Mouse (Mus musculus): ENCODE data around the gene Rora. TPM values are rescaled to one million over a fixed set of nuclear protein-coding genes. Genes with fewer than 3 reads are reported as not detected.

Rora gene
- polyA plus RNA-seq, 1 experiment = 0.86 TPM

DNA sequence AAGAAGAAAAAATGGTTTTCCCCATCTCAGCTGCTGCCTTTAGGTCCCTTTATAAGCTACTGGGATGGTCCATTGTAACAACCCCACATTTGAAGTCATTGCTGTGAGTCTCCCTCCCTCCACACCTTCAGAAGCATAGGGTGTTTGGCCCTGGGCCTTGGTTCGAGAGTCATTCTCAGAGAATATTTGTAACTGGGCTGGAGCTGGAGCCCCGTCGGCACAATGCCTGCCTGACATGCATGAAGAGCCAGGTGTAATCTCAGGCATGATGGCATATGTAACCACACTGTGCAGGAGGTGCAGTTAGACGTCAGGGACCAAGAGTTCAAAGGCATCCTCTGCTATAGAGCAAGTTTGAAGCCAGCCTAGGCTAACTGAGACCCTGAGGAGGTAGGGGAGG lies 680.1 kb downstream of the Rora start:
- no peak overlapping the region for H3ac ChIP-seq (ENCODE audit: control insufficient read depth, insufficient read length)
- no peaks in the 10 kb centered on the region for H3K79me2 ChIP-seq (ENCODE audit: control insufficient read depth, insufficient read depth)
- no peaks in the 10 kb centered on the region for H3K27me3 ChIP-seq (ENCODE audit: control insufficient read depth, insufficient read depth, insufficient read length)
- H3K36me3 ChIP-seq (ENCODE audit: control insufficient read depth, insufficient read depth) = no peaks in the 10 kb centered on the region
- H3K4me3 ChIP-seq = no peak overlapping the region
- peak overlapping the region; percentile 31 for H3K4me2 ChIP-seq (ENCODE audit: low read depth)
- TF ChIP-seq TCF3 (IDR thresholded peaks at IDR 0.05; ENCODE audit: insufficient read length, low read depth) (no peak), REST (IDR thresholded peaks at IDR 0.05; ENCODE audit: insufficient read depth, insufficient read length) (no peak), SRF (IDR thresholded peaks at IDR 0.05; ENCODE audit: control insufficient read depth, insufficient read length, low read depth) (no peak), CEBPB (IDR thresholded peaks at IDR 0.05; ENCODE audit: insufficient read depth, poor library complexity, severe bottlenecking) (no peak), TCF12 (IDR thresholded peaks at IDR 0.05; ENCODE audit: insufficient read depth, poor library complexity, severe bottlenecking) (no peak), USF1 (IDR thresholded peaks at IDR 0.05; ENCODE audit: low read depth) (no peak), POLR2AphosphoS2 (IDR thresholded peaks at IDR 0.05; ENCODE audit: insufficient read length, low read depth) (no peak), MAX (IDR thresholded peaks at IDR 0.05; ENCODE audit: low read depth) (no peak), MYOD1 (IDR thresholded peaks at IDR 0.05; ENCODE audit: control insufficient read depth in 1 of 3, insufficient read length in 2 of 3, low read depth in 2 of 3) (no peak), MYOG (IDR thresholded peaks at IDR 0.05; ENCODE audit: control insufficient read depth in 1 of 3, insufficient read depth in 1 of 3, insufficient read length in 2 of 3, low read depth in 2 of 3) (no peak), E2F4 (IDR thresholded peaks at IDR 0.05; ENCODE audit: insufficient read depth) (no peak), POLR2A (IDR thresholded peaks at IDR 0.05; ENCODE audit: insufficient read length, low read depth) (no peak)

DNA sequence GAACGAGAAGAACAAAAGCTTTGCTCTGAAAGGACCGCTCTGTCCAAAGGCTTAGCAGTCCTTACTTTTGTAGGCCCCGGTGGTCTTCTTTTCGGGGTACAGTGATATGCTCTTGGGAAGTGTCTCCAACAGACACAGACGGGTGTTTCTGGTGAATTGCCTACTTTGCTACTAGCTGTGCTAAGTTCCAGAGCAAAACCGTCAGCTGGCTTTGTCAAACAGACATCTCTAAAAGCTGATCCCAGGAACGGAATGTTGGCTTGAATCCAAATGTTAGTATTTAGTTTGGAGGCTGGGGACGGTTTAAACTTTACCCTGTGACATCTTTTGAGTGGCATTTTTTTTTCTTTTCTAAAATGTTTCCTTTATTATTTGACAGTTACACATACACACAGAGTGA lies 680.5 kb downstream of the Rora start:
- Histone ChIP-seq H3K79me2 (ENCODE audit: control insufficient read depth, insufficient read depth) (no peaks in the 10 kb centered on the region), H3K4me2 (ENCODE audit: low read depth) (no peak overlapping the region), H3ac (ENCODE audit: control insufficient read depth, insufficient read length) (no peak overlapping the region), H3K4me3 (no peak overlapping the region), H3K27me3 (ENCODE audit: control insufficient read depth, insufficient read depth, insufficient read length) (no peaks in the 10 kb centered on the region), H3K36me3 (ENCODE audit: control insufficient read depth, insufficient read depth) (no peaks in the 10 kb centered on the region)
- no peak for TF ChIP-seq POLR2AphosphoS2 (IDR thresholded peaks at IDR 0.05; ENCODE audit: insufficient read length, low read depth)

DNA sequence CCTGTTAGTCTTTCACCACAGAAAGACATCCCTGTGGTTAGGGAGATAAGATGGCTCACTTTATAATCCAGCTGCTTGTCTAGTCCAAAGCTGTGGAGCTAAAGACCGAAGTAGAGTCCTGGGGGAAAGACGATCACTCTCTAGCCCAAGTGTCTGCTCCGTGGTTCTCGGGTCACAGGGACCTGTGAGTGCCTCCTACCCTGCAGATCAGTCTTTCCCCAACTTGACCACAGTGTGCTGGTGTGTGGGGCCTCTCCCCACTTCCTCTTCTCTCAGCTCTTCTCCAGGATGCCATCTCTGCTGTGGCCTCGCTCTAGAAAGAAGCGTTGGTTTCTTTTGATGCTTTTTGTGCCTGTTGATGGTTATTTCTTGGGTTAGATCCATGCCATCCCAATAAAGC lies 682.5 kb downstream of the Rora start:
- Histone ChIP-seq H3K79me2 (ENCODE audit: control insufficient read depth, insufficient read depth) (no peaks in the 10 kb centered on the region), H3ac (ENCODE audit: control insufficient read depth, insufficient read length) (no peak overlapping the region), H3K27me3 (ENCODE audit: control insufficient read depth, insufficient read depth, insufficient read length) (no peaks in the 10 kb centered on the region), H3K4me2 (ENCODE audit: low read depth) (no peak overlapping the region), H3K36me3 (ENCODE audit: control insufficient read depth, insufficient read depth) (no peaks in the 10 kb centered on the region), H3K4me3 (no peak overlapping the region)
- TF ChIP-seq E2F4 (IDR thresholded peaks at IDR 0.05; ENCODE audit: insufficient read depth) (no peak), MYOD1 (IDR thresholded peaks at IDR 0.05; ENCODE audit: control insufficient read depth in 1 of 3, insufficient read length in 2 of 3, low read depth in 2 of 3) (peak in 1 of 3 experiments; percentile 7)

DNA sequence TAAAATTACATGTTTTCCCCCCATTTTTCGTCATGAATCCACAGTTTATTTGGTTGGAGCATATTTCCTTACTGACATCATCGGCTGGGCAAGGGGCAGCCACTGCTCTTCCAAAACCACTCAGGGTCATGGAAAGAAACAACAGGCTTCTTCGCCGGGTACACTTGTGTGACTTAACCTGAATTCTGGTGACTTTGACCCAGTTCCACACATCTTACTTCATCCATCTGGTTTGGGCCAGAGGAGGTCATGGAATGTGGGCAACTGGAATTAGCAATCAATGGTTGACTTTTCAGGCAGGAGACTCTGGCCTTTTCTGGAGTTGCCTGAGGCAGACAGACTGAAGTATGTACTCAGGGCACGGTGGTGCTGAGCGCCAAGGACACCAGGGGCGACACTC lies 685.6 kb downstream of the Rora start:
- H3K27me3 ChIP-seq (ENCODE audit: control insufficient read depth, insufficient read depth, insufficient read length) = no peaks in the 10 kb centered on the region
- H3ac ChIP-seq (ENCODE audit: control insufficient read depth, insufficient read length) = no peak overlapping the region
- H3K79me2 ChIP-seq (ENCODE audit: control insufficient read depth, insufficient read depth) = no peaks in the 10 kb centered on the region
- TF ChIP-seq TCF12 (IDR thresholded peaks at IDR 0.05; ENCODE audit: insufficient read depth, poor library complexity, severe bottlenecking) = no peak
- no peaks in the 10 kb centered on the region for H3K36me3 ChIP-seq (ENCODE audit: control insufficient read depth, insufficient read depth)
- peak overlapping the region; percentile 19 for H3K4me2 ChIP-seq (ENCODE audit: low read depth)
- H3K4me3 ChIP-seq = no peak overlapping the region

- H3ac ChIP-seq (ENCODE audit: control insufficient read depth, insufficient read length) = no peak overlapping the region
- no peaks in the 10 kb centered on the region for H3K27me3 ChIP-seq (ENCODE audit: control insufficient read depth, insufficient read depth, insufficient read length)
- H3K36me3 ChIP-seq (ENCODE audit: control insufficient read depth, insufficient read depth) = no peaks in the 10 kb centered on the region
- peak in 2 of 3 experiments; percentile 25 to 49 for TF ChIP-seq MYOD1 (IDR thresholded peaks at IDR 0.05; ENCODE audit: control insufficient read depth in 1 of 3, insufficient read length in 2 of 3, low read depth in 2 of 3)
- TF ChIP-seq TCF3 (IDR thresholded peaks at IDR 0.05; ENCODE audit: insufficient read length, low read depth) = no peak
- no peak for TF ChIP-seq MYOG (IDR thresholded peaks at IDR 0.05; ENCODE audit: control insufficient read depth in 1 of 3, insufficient read depth in 1 of 3, insufficient read length in 2 of 3, low read depth in 2 of 3)
- no peak for TF ChIP-seq TCF12 (IDR thresholded peaks at IDR 0.05; ENCODE audit: insufficient read depth, poor library complexity, severe bottlenecking)
- TF ChIP-seq MAX (IDR thresholded peaks at IDR 0.05; ENCODE audit: low read depth) = no peak
- no peak overlapping the region for H3K4me3 ChIP-seq
- no peaks in the 10 kb centered on the region for H3K79me2 ChIP-seq (ENCODE audit: control insufficient read depth, insufficient read depth)
- H3K4me2 ChIP-seq (ENCODE audit: low read depth) = no peak overlapping the region
Observed at GRCm38 (mm10) chr9:69339829-69340228, 686.2 kb downstream of the Rora start.

GRCm38 (mm10) chr9:69340421-69340820 lies 686.8 kb downstream of the Rora start:
- TF ChIP-seq USF1 (IDR thresholded peaks at IDR 0.05; ENCODE audit: low read depth) (no peak), MYOG (IDR thresholded peaks at IDR 0.05; ENCODE audit: control insufficient read depth in 1 of 3, insufficient read depth in 1 of 3, insufficient read length in 2 of 3, low read depth in 2 of 3) (no peak), MYOD1 (IDR thresholded peaks at IDR 0.05; ENCODE audit: control insufficient read depth in 1 of 3, insufficient read length in 2 of 3, low read depth in 2 of 3) (no peak), REST (IDR thresholded peaks at IDR 0.05; ENCODE audit: insufficient read depth, insufficient read length) (no peak), POLR2A (IDR thresholded peaks at IDR 0.05; ENCODE audit: insufficient read length, low read depth) (no peak), MAX (IDR thresholded peaks at IDR 0.05; ENCODE audit: low read depth) (no peak), TCF12 (IDR thresholded peaks at IDR 0.05; ENCODE audit: insufficient read depth, poor library complexity, severe bottlenecking) (no peak), CEBPB (IDR thresholded peaks at IDR 0.05; ENCODE audit: insufficient read depth, poor library complexity, severe bottlenecking) (no peak), TCF3 (IDR thresholded peaks at IDR 0.05; ENCODE audit: insufficient read length, low read depth) (no peak)

More at GRCm38 (mm10) chr9:69340421-69340820, 686.8 kb downstream of the Rora start:
- H3K79me2 ChIP-seq (ENCODE audit: control insufficient read depth, insufficient read depth) = no peaks in the 10 kb centered on the region
- H3K4me3 ChIP-seq = no peak overlapping the region
- H3ac ChIP-seq (ENCODE audit: control insufficient read depth, insufficient read length) = no peak overlapping the region
- H3K36me3 ChIP-seq (ENCODE audit: control insufficient read depth, insufficient read depth) = no peaks in the 10 kb centered on the region
- no peak overlapping the region for H3K4me2 ChIP-seq (ENCODE audit: low read depth)
- H3K27me3 ChIP-seq (ENCODE audit: control insufficient read depth, insufficient read depth, insufficient read length) = no peaks in the 10 kb centered on the region
